Mouse (Mus musculus) urinary bladder, postnatal 10 days (tissue): ENCODE results near the gene Cdv3.
"Not testable (repeated sequence)": the region's sequence is repeated elsewhere in the genome, so short reads cannot be mapped to it uniquely, and the experiment has no call there.

Experiments used
- DNase-seq: peaks from one replicate; pipeline ENCODE4 v3.0.0; 2022; ENCODE audit warnings: low spot score

Gene Cdv3

DNA sequence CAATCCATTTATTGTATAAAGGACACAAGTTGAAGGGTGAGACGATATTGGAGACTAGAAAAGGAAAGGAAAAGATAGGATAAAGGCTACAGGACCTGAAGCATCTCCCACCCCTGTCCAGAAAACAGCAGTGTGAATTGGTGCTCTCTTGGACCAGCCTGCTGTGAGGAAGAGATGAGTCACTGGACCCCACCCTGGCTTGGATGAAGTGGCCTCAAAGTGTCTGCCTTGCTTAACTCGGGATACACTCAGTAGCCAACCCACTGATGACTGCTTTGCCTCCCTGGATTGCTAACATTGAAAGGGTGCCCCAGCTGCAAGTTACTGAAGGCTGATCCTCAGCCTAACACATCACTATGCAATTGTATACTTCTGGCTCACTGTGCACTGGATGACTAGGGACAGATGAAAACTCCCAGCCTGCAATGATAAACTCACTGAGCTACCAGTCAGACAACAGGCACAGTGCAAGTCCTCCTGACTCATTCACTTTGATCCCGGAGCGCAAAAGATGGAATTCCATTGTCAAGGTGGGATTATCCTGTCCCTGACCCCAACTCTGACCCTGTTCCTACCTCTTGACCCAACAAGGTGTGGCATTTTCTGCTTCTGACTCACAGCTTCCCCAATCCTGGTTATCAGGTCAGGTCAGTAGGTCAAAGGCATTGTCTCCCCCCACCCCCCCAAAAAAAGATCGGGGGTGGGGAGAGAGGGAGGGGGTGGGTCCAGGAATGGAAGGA, 6.8 kb upstream of the Cdv3 start:
- DNase-seq = no peak

DNA sequence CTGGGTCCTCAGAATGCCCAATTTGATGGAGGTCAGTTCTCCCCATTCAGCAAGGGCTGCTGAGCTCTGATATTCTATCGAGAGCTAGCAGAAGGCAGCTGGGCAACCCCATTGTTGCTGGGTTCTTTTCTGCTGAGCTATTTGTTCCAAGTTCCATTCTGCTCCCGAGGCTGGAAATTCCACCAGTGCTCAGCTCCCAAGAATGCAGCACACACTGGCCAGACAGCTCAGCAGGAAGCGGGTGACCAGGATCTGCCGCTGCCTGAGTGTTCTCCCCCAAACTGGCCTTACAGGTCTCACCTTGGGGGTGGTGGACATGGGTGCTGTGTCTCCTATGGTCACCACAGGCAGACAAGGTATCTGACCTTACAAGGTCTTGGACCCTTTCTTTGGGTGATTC, 4.3 kb upstream of the Cdv3 start:
- no peak for DNase-seq

DNA sequence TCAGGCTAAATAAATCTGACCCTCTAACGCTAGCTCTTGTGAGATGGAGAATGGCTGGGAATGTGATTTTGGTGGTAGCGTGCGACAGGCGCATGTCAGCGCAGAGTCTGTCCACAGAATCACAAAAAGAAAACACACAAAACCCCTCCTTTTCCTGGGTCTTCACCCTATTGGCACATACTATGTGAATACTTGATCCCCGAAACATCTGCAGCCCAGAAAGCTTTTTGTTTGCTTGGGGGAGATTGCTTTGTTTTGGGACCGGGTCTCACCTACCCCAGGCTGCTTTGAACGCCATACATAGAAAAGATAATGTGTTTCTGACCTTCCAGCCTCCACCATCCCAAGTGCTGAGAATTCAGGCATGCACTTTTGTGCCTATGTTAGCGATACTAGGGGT, 716 bp upstream of the Cdv3 start:
- no peak for DNase-seq

DNA sequence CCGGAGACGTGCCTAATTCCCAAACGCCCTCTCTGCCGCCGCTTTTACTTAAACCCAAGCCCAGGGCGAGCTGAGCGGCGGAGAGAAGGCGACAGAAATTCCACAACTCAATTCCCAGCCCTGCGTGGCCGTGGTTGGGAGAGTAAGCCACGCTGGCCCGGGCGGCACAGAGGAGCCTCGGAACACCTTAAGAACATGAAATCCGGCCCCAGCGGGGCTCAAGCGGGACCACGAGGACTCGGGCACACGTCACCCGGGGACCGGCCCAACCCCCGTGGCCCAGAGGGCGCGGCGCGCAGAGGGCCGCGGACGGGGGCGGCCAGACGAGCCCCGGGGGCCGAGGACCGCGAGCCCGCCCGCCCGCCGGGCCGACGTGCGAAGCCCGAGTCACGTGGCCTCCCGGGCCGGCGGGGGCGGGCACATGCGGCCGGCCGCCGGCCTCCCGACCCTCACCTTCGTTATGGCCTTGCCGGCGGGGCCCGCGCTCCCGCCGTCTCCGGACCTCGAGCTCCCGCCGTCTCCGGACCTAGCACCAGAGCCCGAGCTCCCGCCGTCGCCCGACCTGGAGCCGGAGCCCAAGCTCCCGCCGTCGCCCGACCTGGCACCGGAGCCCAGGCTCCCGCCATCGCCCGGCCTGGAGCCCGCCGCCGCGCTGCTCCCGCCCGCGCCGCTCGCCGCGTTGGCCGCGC, 895 bp downstream of the Cdv3 start:
- peak; percentile 29 for DNase-seq

DNA sequence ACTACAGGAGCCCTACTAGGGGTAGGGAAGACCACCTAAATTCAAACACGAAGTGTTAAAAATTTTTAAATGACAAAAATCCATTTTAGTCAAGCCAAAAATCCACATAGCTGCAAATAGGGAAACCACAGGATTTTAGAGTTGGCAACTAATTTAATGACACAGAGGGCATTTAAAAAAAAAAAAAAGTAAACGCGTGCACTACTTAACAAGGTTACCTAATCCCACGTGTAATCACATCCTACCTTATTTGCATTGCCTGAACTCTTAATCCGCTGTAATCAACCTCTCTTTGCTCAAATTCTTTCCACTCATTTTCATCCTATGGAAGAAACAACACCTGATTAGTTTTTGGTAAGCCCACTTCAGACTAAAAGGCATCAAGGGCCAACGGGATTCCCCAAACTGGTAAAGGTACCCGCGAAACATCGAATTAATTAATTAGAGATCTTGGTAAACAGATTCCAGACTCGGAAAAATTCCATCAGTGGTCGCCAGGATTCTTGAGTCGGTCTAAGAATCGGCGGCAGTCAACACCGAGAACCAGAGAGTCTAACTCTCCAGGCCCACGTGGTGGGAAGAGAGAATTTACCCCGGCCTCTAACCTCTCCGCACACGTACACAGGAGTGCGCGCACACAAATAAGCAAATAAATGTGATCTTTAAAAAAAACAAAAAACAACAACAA, 1.8 kb downstream of the Cdv3 start:
- DNase-seq = no peak

DNA sequence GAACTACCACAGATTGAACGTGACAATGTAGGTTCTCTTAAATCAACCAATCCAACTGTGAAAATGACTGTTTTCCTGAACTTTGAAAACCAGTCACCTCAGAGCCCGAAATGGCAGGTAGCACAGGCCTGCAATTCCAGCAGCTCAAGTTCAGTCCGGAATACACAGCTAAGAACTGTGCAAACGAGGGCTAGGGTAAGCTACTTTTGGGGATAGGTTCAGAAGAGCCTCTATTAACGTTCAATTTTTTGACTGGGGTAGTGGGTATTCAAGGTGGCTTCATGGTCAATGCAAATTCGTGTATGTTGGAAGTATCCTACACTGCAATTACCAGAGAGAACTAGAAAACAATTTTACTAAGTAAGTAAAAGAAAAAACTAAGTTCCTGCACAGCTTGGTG, 2.6 kb downstream of the Cdv3 start:
- no peak for DNase-seq

DNA sequence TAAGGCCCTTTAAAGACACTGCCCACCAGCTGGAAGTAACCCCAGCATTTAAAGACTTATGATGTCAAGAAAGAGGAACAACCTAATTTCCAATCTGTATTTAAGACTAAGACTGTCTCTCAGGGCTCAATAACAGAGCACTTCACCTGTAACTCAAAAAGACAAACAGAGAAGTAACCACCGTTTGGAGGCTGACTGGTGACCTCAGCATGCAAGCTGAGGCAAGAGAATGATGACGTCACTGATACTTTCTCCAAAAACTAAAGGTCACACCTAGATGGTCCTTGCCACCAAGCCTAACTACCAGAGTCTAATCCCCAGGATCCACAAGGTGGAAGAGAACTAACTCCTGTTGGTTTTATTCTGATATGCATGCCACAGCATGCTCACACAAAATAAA, 5.0 kb downstream of the Cdv3 start:
- no peak for DNase-seq

DNA sequence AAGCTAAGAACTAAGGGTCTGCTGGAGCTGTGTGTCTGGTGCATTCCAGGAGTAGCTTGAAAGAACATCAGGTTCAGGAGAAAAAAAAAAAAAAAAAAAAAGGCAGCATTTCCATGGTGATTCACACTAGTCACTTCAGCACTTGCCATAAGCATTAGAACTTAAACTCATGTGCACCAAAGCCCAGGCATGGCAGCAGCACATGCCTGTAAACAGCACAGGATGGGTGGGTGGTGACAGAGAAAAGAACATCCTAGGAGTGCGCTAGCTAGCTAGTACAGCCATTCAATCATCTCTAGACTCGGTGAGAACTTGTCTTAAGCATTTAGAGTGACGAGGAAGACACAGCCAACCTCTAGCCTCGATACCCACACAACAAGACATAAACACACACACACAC, 7.1 kb downstream of the Cdv3 start:
- no peak for DNase-seq

DNA sequence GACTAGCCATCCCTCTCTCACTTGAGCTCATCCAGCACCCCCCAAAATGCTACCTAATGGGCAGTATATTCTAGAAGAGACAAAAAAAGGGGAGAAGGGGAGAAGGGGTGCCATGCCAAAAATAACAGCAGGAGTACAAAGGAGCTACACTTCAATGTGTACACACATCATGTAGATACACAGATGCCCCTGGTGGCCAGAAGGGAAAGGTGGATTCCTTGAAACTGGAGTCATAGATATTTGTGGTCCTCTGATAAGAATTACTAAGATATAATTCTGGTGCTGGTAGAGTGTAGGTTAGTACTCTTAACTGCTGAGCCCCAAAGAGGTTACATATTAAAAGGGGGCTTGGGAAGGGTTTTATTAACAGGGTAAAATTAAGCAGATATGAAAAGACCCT, 7.7 kb downstream of the Cdv3 start:
- DNase-seq = no peak

DNA sequence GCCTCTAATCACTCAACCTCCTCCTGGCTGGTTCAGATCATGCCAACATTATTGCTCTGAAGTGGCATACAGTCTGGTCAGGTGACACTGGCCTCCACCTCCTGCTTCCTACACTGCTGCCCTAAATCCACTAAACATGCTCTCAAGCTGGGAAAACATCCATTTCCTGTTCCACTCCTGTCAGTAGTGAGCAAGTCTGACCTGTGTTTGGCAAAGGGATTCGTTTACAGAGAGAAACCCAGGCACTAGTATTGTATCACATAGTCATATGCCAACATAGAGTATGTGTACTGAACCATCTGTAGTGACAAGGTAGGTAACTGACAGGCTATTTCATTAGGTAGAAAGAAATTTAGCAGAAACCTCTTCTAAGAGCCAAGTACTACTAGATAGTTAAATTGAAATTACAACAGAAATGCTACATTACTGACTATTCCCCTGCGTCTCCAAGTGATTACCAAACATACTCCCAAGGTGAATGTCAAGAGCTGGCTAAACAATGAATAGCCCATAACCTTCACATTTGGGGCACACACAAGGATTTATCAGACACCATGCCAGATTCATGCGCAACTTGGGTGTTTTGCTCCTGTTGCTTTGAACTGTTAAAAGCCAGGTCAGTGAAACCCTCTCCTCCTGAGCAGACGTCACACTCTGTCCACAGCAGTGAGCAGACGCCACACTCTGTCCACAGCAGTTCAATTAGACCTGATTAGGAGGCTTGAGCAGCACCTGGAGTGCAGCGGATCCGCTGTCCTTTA, 12.0 kb downstream of the Cdv3 start:
- DNase-seq = not testable (repeated sequence)

DNA sequence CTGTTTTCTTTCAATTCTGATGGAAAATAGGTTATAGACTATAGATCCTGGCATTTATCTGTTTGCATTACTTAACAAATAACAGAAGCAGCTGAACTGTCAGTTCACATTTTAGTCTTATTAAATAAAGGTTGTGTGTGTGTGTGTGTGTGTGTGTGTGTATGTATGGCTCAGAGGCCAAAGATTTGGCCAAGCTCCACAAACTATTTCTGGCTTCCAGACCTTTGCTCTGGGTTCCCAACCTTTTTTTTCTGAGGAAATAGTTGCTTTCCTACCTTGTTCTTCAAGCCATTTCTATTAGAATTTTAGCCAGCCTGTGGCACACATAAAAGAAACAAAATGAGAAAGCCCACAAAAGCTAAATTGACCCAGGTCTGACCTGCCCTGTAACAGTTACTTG, 16.8 kb downstream of the Cdv3 start:
- no peak for DNase-seq

DNA sequence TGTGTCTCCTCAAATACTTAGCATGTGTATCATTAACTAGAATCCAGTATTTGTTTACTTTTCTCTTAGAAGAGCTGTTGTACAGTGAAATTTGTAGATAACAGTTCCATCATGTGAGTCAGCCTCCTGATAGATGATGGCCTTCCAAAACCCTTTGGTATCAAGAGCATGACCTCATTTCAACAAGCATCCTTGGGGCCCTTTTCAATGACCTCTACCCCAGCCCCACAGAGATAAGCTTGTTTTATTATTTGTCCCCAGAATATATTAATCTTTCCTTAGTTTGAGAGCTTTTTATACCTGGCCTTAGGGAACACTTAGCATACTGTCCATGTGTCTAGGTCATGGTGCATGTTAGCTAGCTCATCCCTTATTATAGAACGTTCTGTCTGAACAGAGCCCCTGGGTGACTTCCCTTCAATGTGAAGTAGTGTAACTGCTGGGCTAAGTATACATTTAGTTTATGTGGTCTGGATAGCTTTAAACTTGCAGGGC, 17.6 kb downstream of the Cdv3 start:
- no peak for DNase-seq

DNA sequence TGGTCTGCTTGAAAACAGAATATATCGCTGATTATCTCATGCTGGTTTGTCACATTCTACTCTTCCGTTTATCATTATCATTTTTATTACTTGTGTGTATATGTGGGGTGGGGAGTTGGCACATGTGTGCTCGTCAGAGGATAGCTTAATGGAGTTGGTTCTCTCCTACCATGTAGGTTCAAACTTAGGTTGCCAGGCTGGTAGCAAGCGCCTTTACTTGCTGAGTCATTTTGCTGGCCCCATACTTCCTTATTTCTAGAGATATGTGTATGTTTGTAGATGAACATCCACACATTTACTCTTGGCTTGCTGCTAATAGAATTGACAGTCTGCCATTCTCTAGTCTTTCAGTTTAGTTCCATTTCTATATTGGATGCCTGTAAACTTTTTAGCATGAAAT, 18.6 kb downstream of the Cdv3 start:
- DNase-seq = no peak

DNA sequence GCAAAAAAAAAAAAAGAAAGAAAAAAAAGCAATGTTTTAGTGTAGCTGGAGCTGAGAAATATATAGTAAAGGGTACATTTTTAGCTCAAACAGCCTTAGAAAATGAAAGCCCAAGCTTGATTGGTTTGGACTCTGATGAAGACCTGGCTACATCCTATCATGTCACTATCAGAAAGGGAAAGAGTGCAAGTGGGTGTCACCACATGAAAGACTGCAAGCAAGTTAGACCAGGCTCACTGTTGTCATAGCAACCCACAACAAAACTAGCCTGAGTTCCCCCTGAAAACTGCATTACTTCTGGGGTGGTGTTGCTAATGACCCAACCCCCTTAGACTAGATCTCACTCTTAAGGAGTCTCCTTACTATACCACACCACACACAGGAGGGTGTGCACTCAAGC, 28.7 kb downstream of the Cdv3 start:
- no peak for DNase-seq

DNA sequence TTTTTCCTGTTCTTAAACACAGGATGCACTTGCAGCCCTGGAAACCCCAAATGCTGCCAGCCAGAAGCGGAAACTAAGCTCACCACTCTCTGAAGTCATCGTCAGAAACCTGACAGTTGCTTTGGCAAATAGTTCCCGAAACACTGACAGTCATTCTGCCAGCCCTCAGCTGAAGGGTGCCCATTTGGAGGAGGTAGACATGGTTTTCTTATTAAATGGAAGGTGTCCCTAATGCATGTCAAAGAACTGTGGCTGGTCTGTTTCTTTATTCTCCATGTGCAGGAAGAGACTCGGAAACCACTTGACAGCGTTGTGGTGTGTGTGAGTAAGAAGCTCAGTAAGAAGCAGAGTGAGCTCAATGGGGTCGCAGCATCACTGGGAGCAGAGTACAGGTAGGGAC, 33.0 kb downstream of the Cdv3 start:
- DNase-seq = no peak

DNA sequence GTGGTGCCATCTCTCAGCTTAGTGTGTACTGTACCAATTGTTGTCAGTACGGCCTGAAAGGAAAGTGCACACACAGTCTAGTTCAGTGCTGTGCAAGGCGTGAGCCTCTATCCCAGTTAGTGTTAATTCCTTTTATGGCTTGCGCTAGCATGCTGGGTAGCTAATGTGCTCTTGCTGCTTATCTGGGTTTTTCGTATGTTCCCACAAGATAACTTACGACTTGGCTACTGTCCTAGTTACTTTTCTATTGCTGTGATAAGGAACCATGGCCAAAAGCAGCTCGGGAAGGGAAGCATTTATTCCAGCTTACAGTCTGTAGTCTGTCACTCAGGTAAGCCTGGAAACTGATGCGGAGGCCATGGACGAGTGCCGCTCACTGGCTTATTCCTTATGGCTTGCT, 39.2 kb downstream of the Cdv3 start:
- DNase-seq = no peak

DNA sequence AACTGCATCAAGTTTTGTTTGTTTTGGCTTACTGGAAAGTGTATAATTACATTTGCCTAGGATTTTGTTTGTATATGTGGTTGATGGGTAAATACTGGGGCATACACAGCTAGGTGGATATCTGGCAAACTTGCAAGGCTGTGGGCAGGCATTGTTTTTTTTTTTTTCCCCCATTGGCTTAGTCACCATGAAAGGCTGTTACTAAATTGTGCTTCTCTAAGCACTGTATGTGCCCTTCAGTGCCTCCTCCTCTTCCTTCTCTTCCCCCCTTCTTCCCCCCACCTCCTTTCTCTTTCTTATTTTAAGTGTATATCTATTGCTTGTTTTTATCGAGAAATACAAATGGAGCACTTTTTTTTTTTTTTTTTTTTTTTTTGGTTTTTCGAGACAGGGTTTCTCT, 41.0 kb downstream of the Cdv3 start:
- DNase-seq = no peak

DNA sequence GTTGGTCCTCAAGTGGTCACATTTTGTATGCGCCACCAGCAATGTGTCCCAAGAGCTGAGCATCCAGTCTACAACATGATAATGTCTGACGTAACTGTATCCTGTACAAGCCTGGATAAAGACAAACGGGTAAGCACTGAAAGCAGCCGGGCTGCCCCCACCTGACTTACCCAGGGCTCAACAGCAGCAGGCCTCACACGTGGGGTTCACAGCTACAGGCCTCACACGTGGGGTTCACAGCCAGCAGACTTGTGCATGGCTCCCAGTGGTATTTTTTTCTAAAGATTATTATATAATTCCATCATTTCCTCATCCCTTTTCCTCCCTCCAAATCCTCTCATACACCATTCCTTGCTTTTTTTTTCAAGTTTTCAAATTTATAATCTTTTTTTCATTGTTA, 55.8 kb downstream of the Cdv3 start:
- no peak for DNase-seq

DNA sequence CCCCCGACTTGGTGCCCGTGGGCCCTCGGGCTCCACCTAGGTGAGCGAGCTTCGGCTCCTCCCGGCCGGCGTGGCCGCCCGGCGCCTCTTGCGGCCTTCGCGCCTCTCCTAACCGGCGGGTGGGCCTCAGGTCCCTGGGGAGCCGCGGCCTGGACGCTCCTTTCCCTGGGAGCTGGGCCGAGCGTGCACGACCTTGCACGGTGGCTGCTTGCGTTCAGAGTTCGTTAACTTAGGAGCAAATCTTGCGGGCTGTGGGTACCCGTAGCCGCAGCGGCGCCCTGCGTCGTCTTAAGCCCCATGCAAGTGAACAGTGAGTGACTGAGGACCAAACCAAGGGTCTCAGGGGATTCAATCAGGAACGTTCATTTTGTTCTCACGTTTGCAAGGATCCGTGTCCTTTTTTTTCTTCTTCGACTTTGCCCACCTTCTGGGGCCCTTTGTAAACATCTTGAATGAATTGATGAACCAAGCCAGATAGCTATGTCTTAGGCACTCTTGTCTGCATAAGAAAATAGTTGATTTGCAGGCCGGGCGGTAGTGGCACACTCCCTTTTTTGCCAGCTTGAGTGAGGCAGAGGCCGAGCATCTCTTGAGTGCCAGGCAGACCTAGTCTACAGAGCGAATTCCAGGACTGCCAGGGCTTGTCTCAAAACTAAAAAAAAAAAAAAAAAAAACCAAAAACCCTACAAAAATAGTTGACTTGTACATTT, 60.2 kb downstream of the Cdv3 start:
- no peak for DNase-seq

DNA sequence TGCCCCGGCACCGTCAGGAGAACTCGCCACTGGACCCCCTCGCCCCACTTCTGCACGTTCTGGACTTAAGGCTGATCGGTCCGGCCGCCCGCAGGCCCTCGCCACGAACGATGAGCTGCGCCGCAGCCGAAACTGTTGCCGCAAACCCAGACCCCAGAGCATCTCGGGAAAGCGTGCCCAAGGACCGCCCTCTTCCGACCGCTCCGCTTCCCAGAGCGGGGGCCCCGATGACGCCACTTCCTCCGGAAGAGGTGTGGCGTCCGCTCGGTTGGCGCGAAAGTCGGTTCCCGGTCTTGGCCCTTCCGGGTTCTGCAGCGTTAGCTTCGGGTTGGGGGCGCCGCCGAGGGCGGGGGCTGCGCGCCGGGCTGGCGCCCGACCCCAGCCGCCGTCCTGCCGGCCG, 60.7 kb downstream of the Cdv3 start, which contains the start of the genes 1300017J02Rik and Topbp1:
1300017J02Rik (minus strand) TSS at position 156 of the 400 bp plus-strand sequence.
Topbp1 (plus strand) TSS at position 289 of the 400 bp plus-strand sequence.
- DNase-seq = peak; percentile 76
